Comparison of ENCODE assay signal across 10 mouse cellular contexts in genomic region chr5:25025309-25026019, GRCm38 (mm10).
A peak's percentile ranks its signal among the peaks of the same experiment; 100 is the strongest.
DNase-seq lines count a peak whose midpoint lies in the region; ATAC-seq and TF ChIP-seq lines count a peak whose summit lies in the region.
"Had no signal": no experiment of that assay in that cellular context is flagged by ENCODE, and none has a peak within 500 bp of the region (broad histone marks: within the 10 kb centered on the region; RNA-seq: fewer than 3 reads in every experiment).

No protein-coding gene starts in this region.

- DNase-seq in layer of hippocampus, adult 2 months (ENCODE audit: low spot score in 2 of 2), result no peak
- no peak for DNase-seq in layer of hippocampus, postnatal 36 days
- peak; percentile 58 for DNase-seq in gastrocnemius, postnatal 14 days
- peak; percentile 48 for DNase-seq in kidney, postnatal 10 days
- no peak for DNase-seq in spleen, postnatal 10 days (ENCODE audit: low spot score in 2 of 2)

- H3K9me3 ChIP-seq in stomach, embryonic 15.5 days, result no peaks in the 10 kb centered on the region
- H3K9me3 ChIP-seq: G1E had no signal

- H3K4me2 ChIP-seq in stomach, embryonic 15.5 days, result no peak overlapping the region

- peak; percentile 48; the same call in 1 of the 2 replicates for ATAC-seq in stomach, embryonic 15.5 days (ENCODE audit: insufficient read depth, low FRiP score, low read depth)
- no peak for ATAC-seq in cerebellum, adult (ENCODE audit: insufficient number of reproducible peaks, low FRiP score, low TSS enrichment)
- ATAC-seq in granulocyte monocyte progenitor cell, adult 5-6 weeks (replicated peaks; ENCODE audit: poor library complexity, severe bottlenecking), result no peak

- no peaks in the 10 kb centered on the region for H3K27me3 ChIP-seq in stomach, embryonic 15.5 days (replicated peaks)

- no peak overlapping the region for H3K4me3 ChIP-seq in layer of hippocampus, adult 2 months
- H3K4me3 ChIP-seq in stomach, embryonic 15.5 days (replicated peaks), result no peak overlapping the region

- no peak for TF ChIP-seq CTCF in layer of hippocampus, adult 2 months (conservative IDR thresholded peaks at IDR 0.05)

- H3K9ac ChIP-seq in stomach, embryonic 15.5 days, result no peak overlapping the region
- H3K9ac ChIP-seq: liver, embryonic 14.5 days had no signal

- no peaks in the 10 kb centered on the region for H3K36me3 ChIP-seq in stomach, embryonic 15.5 days
- H3K36me3 ChIP-seq: G1E had no signal

- H3K4me1 ChIP-seq in stomach, embryonic 15.5 days, result peaks cover 8% of the 10 kb centered on the region; the same call in 1 of the 2 replicates

- 56% methylated on average over 12 of the region's 12 CpGs for WGBS in stomach, embryonic 15.5 days

- intact Hi-C loops in gastrocnemius, postnatal 14 days (cut with DNase I; ENCODE audit: low total_unique reads), result no loop called here

- H3K27ac ChIP-seq in layer of hippocampus, adult 2 months, result peak overlapping the region; percentile 67
- H3K27ac ChIP-seq in stomach, embryonic 15.5 days, result no peak overlapping the region
- H3K27ac ChIP-seq: liver, embryonic 14.5 days had no signal

Comparison
In these comparisons a context has a peak if more than half of its experiments do, and no peak if none do; other contexts are left out.
1. DNase-seq: peak in gastrocnemius, postnatal 14 days (single experiment) and kidney, postnatal 10 days (single experiment); none in layer of hippocampus, adult 2 months (0 of 2), layer of hippocampus, postnatal 36 days (0 of 2) and spleen, postnatal 10 days (0 of 2).